25 mouse cellular contexts compared by ENCODE assay signal in the genomic region with DNA sequence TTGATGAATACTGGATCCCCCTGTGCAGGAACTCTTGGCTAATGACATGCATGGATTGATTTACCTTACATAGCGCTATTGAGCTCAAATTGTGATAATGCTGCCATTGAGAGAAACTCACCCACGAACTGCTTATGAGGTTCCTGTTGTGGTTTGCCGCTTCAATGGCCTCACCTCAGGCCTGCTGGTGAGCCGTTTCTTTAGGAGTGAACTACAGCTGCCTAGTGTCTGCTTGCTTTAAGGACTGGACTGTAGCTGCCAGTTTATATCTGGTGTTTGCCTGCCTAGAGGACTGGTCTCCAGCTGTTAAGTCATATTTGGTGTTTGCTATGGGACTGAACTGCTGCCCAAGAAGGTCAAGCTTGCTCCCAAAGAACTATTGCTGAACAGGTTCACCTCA. TPM values are rescaled to one million over a fixed set of nuclear protein-coding genes. Genes with fewer than 3 reads are reported as not detected.
"Had no signal": no experiment of that assay in that cellular context is flagged by ENCODE, and none has a peak within 500 bp of the region (broad histone marks: within the 10 kb centered on the region; RNA-seq: fewer than 3 reads in every experiment).

No protein-coding gene starts in this region.

- H3K9ac ChIP-seq: heart, embryonic 13.5 days; heart, embryonic 15.5 days; hindbrain, embryonic 13.5 days; intestine, embryonic 15.5 days; limb, embryonic 13.5 days; limb, embryonic 15.5 days; liver, embryonic 12.5 days; liver, embryonic 14.5 days had no signal

- H3K4me2 ChIP-seq: heart, embryonic 11.5 days; heart, embryonic 13.5 days; heart, embryonic 15.5 days; hindbrain, embryonic 13.5 days; intestine, embryonic 15.5 days; limb, embryonic 13.5 days; limb, embryonic 15.5 days; liver, embryonic 12.5 days had no signal

- ATAC-seq: hindbrain, embryonic 16.5 days; inflammation-experienced regulatory T-cells, adult 6 months; intestine, postnatal 0 days; liver, embryonic 12.5 days had no signal

- H3K4me3 ChIP-seq: heart, adult 2 months; heart, embryonic 13.5 days; heart, embryonic 15.5 days; hindbrain, embryonic 13.5 days; intestine, embryonic 15.5 days; layer of hippocampus, adult 2 months; limb, embryonic 13.5 days; limb, embryonic 15.5 days; liver, embryonic 12.5 days had no signal

- DNase-seq: gastrocnemius, postnatal 14 days; gastrocnemius, postnatal 36 days; heart, adult 11 months; heart, adult 2 months; heart, postnatal 14 days; heart, postnatal 36 days; kidney, adult 18-20 months; kidney, adult 8-10 months; kidney, postnatal 10 days; kidney, postnatal 25 days; kidney, postnatal 4 days; left cerebral cortex, postnatal 4 days had no signal

- H3K9me3 ChIP-seq: heart, embryonic 13.5 days; heart, embryonic 15.5 days; hindbrain, embryonic 13.5 days; intestine, embryonic 15.5 days; limb, embryonic 13.5 days; limb, embryonic 15.5 days; liver, embryonic 12.5 days had no signal

- H3K27ac ChIP-seq: heart, adult 2 months; heart, embryonic 13.5 days; heart, embryonic 15.5 days; hindbrain, embryonic 13.5 days; intestine, embryonic 15.5 days; layer of hippocampus, adult 2 months; limb, embryonic 13.5 days; limb, embryonic 15.5 days; liver, embryonic 14.5 days had no signal

- H3K27me3 ChIP-seq: heart, embryonic 13.5 days; heart, embryonic 15.5 days; intestine, embryonic 15.5 days; limb, embryonic 13.5 days; limb, embryonic 15.5 days had no signal

- H3K36me3 ChIP-seq: heart, embryonic 13.5 days; heart, embryonic 15.5 days; hindbrain, embryonic 13.5 days; intestine, embryonic 15.5 days; limb, embryonic 13.5 days; limb, embryonic 15.5 days; liver, embryonic 12.5 days had no signal

- H3K4me1 ChIP-seq: intestine, embryonic 15.5 days had no signal

RNA-seq across cellular contexts. Expression of gene Fgfr3, which starts 38.5 kb away (rescaled TPM):
- polyA plus RNA-seq: inflammation-experienced regulatory T-cells, adult 6 months had no signal
